Mouse (Mus musculus) ES-Bruce4 (cell line): ENCODE measurements at regions not wholly inside any gene's neighbourhood (a gene's known extent, or its start where the extent isn't known, plus 50 kb on each side); places are given as distances from the start of the nearest gene placed in this dataset.

ENCODE experiments used
- CTCF ChIP-seq: IDR thresholded peaks from one replicate; pipeline ENCODE4 v1.8.1; 2011; ENCODE audit warnings: low read depth, low read length
- EP300 ChIP-seq: IDR thresholded peaks from 2 replicates; pipeline ENCODE4 v1.6.1; 2011; ENCODE audit warnings: low read depth, low read length; ENCODE audit not compliant: insufficient read depth
- POLR2A ChIP-seq: IDR thresholded peaks from one replicate; pipeline ENCODE4 v1.8.1; 2011; ENCODE audit warnings: low read length; ENCODE audit not compliant: insufficient read depth

DNA sequence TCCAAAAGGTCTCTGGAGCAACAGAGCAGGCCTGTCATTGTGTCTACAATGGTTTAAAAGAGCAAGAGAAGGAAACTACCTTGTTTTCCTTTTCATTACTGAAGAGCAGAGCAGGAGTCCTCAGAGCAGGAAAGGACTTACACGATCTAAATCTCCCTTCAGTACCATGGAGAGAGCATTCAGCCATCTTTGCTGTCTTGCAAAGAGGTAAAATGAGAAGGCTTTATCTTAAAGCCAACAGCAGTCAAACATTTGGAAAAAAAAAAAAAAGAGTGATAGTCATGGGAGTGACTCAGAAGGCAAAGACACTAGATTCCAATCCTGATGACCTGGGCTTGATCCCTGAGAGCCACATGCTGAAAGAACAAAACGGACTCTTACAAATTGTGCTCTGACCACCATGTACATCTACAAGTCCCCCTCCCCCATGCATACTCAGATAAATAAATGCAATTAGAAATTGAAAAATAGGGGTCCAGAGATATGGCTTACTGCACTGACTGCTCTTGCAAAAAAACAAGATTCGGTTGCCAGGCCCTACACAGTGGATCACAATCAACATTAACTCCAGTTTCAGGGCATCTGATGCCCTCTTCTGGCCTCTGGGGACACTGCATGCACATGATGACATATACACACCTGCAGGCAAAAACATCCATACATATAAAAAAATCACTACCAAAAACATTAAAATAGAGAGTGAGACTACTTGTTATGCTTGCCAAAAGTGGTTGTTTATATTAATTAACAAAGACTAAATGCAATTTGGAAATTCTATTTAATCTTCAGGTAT, 397.6 kb upstream of the Kif2a start:
- TF ChIP-seq POLR2A (no peak), CTCF (no peak), EP300 (no peak)
